Mouse (Mus musculus) heart, adult 18-20 months (tissue): ENCODE measurements around the gene Herc6. TPM values are rescaled to one million over a fixed set of nuclear protein-coding genes. Genes with fewer than 3 reads are reported as not detected.

Experiments used
- DNase-seq, 2 experiments: peaks; one replicate each; pipeline ENCODE4 v3.0.0; 2021 to 2022; ENCODE audit warnings: mixed read lengths in 1 of 2
- long read RNA-seq, 2 experiments: library from polyadenylated mRNA; stranded (forward); transcript quantifications; one replicate each; pipeline ENCODE4 v2.0.0; 2021
- total RNA-seq, 2 experiments: library from RNA; stranded (reverse); gene quantifications; 2 replicates each; pipeline ENCODE4 v1.2.3; 2021

The Herc6 gene
- total RNA-seq: 1 to 10 TPM; 2.7 to 6.6 TPM
- long read RNA-seq, experiment 1, full-length matches to known transcripts: 1 of 1 reads
- long read RNA-seq, experiment 1, partial matches to known transcripts: 0 of 1 reads
- long read RNA-seq, experiment 1, other reads (novel, unspliced or antisense): 0 of 1 reads
- long read RNA-seq, experiment 2, full-length matches to known transcripts: 1 of 1 reads
- long read RNA-seq, experiment 2, partial matches to known transcripts: 0 of 1 reads
- long read RNA-seq, experiment 2, other reads (novel, unspliced or antisense): 0 of 1 reads

GRCm38 (mm10) chr6:57580881-57581548 lies at the start of gene Herc6:
Herc6 (plus strand) TSS chr6:57581000.
- peak; percentile 82 to 91 for DNase-seq

GRCm38 (mm10) chr6:57531011-57531410 lies 49.8 kb upstream of the Herc6 start:
- DNase-seq: no peak

GRCm38 (mm10) chr6:57531441-57531840 lies 49.4 kb upstream of the Herc6 start:
- peak; percentile 27 to 36 for DNase-seq

GRCm38 (mm10) chr6:57532022-57532421 lies 48.8 kb upstream of the Herc6 start:
- DNase-seq: no peak

GRCm38 (mm10) chr6:57533410-57533809 lies 47.4 kb upstream of the Herc6 start:
- no peak for DNase-seq

- DNase-seq: peak; percentile 40 to 67
Measured at GRCm38 (mm10) chr6:57534231-57534610, 46.6 kb upstream of the Herc6 start.

GRCm38 (mm10) chr6:57534611-57535286 lies 46.1 kb upstream of the Herc6 start:
- DNase-seq: peak; percentile 55 to 77

GRCm38 (mm10) chr6:57535386-57535936 lies 45.3 kb upstream of the Herc6 start, which contains the start of gene Ppm1k:
Ppm1k (minus strand) TSS chr6:57535468.
- peak; percentile 100 for DNase-seq

GRCm38 (mm10) chr6:57535971-57536669 lies 44.7 kb upstream of the Herc6 start:
- DNase-seq: no peak

GRCm38 (mm10) chr6:57537887-57538286 lies 42.9 kb upstream of the Herc6 start:
- no peak for DNase-seq

GRCm38 (mm10) chr6:57540950-57541498 lies 39.8 kb upstream of the Herc6 start:
- no peak for DNase-seq

GRCm38 (mm10) chr6:57541737-57542335 lies 39.0 kb upstream of the Herc6 start:
- DNase-seq: no peak

- peak; percentile 42 to 75 for DNase-seq
Measured at GRCm38 (mm10) chr6:57543591-57543990, 37.2 kb upstream of the Herc6 start.

GRCm38 (mm10) chr6:57544866-57545265 lies 35.9 kb upstream of the Herc6 start:
- DNase-seq: peak; percentile 65 to 80

GRCm38 (mm10) chr6:57551211-57551796 lies 29.5 kb upstream of the Herc6 start:
- no peak for DNase-seq

- DNase-seq: no peak
Measured at GRCm38 (mm10) chr6:57557796-57558317, 22.9 kb upstream of the Herc6 start.

- DNase-seq: no peak
Measured at GRCm38 (mm10) chr6:57563454-57563853, 17.3 kb upstream of the Herc6 start.

GRCm38 (mm10) chr6:57565452-57565851 lies 15.3 kb upstream of the Herc6 start:
- peak; percentile 49 to 57 for DNase-seq

GRCm38 (mm10) chr6:57567630-57568029 lies 13.2 kb upstream of the Herc6 start:
- DNase-seq: no peak

- DNase-seq: peak; percentile 17 to 80
Measured at GRCm38 (mm10) chr6:57570170-57570974, 10.4 kb upstream of the Herc6 start.
